Mouse (Mus musculus) ES-Bruce4 (cell line): Measurements from ENCODE around the gene Ndst2.

Experiments used
- CTCF ChIP-seq: IDR thresholded peaks from one replicate; pipeline ENCODE4 v1.8.1; 2011; ENCODE audit warnings: low read depth, low read length
- EP300 ChIP-seq: IDR thresholded peaks from 2 replicates; pipeline ENCODE4 v1.6.1; 2011; ENCODE audit warnings: low read depth, low read length; ENCODE audit not compliant: insufficient read depth
- POLR2A ChIP-seq: IDR thresholded peaks from one replicate; pipeline ENCODE4 v1.8.1; 2011; ENCODE audit warnings: low read length; ENCODE audit not compliant: insufficient read depth

DNA sequence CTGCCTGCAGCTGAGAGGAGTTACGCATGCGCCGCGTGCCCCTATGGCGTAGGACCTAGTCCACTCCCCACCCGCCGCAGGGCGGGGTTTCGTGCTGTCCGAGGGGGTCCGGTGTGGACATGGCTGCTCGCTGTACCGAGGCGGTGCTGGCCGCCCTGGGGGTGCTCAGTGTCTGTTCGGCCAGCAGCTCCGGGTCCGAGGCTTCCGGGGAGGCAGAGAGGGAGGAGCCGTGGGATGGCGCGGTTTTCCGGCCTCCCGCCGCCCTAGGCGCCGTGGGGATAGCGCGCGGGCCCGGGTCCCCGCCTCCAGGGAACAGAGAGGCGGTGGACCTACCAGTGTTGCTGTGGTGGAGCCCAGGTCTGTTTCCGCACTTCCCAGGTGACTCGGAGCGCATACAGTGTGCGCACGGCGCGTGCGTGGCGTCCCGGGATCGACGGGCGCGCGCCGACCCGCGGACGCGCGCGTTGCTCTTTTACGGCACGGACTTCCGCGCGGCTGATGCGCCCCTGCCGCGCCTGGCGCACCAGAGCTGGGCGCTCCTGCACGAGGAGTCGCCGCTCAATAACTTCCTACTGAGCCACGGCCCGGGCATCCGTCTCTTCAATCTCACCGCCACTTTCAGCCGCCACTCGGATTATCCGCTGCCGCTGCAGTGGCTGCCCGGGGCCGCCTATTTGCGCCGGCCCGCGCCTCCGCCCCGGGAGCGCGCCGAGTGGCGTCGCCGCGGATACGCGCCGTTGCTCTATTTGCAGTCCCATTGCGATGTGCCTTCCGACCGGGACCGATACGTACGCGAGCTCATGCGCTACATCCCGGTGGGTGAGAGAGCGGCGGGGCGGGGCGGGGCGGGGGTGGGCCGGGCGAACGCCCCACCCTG is 39.2 kb downstream of the Ndst2 start, which contains the start of gene Fut11:
- TF ChIP-seq CTCF (no peak), POLR2A (no peak), EP300 (no peak)
